Mouse (Mus musculus) ES-E14 (cell line): ENCODE data around the gene Ndufa7. TPM values are rescaled to one million over a fixed set of nuclear protein-coding genes. Genes with fewer than 3 reads are reported as not detected.
"Not testable (repeated sequence)": the region's sequence is repeated elsewhere in the genome, so short reads cannot be mapped to it uniquely, and the experiment has no call there.

ENCODE experiments used
- DNase-seq: peaks from one replicate; pipeline ENCODE4 v3.0.0-alpha.2; 2013; ENCODE audit warnings: low read depth, low spot score
- H3K27ac ChIP-seq: 2 replicates; pipeline ENCODE4 v1.5.1; 2012; ENCODE audit warnings: low read depth, mild to moderate bottlenecking, low read length, moderate library complexity, mixed read lengths; ENCODE audit not compliant: poor library complexity, insufficient read depth, severe bottlenecking
- H3K36me3 ChIP-seq: 2 replicates; pipeline ENCODE4 v1.6.1; 2012; ENCODE audit warnings: mild to moderate bottlenecking, low read length, moderate library complexity, mixed read lengths; ENCODE audit not compliant: control insufficient read depth, poor library complexity, insufficient read depth, severe bottlenecking
- H3K4me1 ChIP-seq, 2 experiments: fragments of 150-350 bp in 1 of 2; sonication (generic) in 1 of 2; 2 replicates each; pipeline ENCODE4 v1.6.1; 2012; ENCODE audit warnings: low read length in 2 of 2, mild to moderate bottlenecking in 1 of 2, mixed read lengths in 1 of 2; ENCODE audit not compliant: control insufficient read depth in 2 of 2, insufficient read depth in 2 of 2, poor library complexity in 1 of 2
- H3K4me3 ChIP-seq, 2 experiments: fragments of 150-350 bp in 1 of 2; sonication (generic) in 1 of 2; 2 replicates each; pipeline ENCODE4 v1.5.1; 2012; ENCODE audit warnings: low read length in 2 of 2, low read depth in 1 of 2, mild to moderate bottlenecking in 1 of 2, mixed read lengths in 1 of 2; ENCODE audit not compliant: insufficient read depth in 1 of 2, poor library complexity in 1 of 2, severe bottlenecking in 1 of 2
- H3K9ac ChIP-seq: 2 replicates; pipeline ENCODE4 v1.6.1; 2012; ENCODE audit warnings: low read depth, mild to moderate bottlenecking, low read length, mixed read lengths; ENCODE audit not compliant: poor library complexity, insufficient read depth, severe bottlenecking
- H3K9me3 ChIP-seq: fragments of 150-350 bp; sonication (generic); 2 replicates; pipeline ENCODE4 v1.6.1; 2012; ENCODE audit warnings: low read depth, mild to moderate bottlenecking, low read length; ENCODE audit not compliant: control insufficient read depth, insufficient read depth
- CHD2 ChIP-seq: IDR thresholded peaks from 2 replicates; pipeline ENCODE4 v1.6.1; 2014; ENCODE audit warnings: mild to moderate bottlenecking, low read depth, low read length, inconsistent platforms
- HCFC1 ChIP-seq: IDR thresholded peaks from 2 replicates; pipeline ENCODE4 v1.6.1; 2012; ENCODE audit warnings: low read length, inconsistent platforms, borderline replicate concordance; ENCODE audit not compliant: insufficient read depth
- MAFK ChIP-seq: IDR thresholded peaks from 2 replicates; pipeline ENCODE4 v1.6.1; 2014; ENCODE audit warnings: mild to moderate bottlenecking, low read depth, low read length, inconsistent platforms; ENCODE audit not compliant: insufficient read depth
- ZC3H11A ChIP-seq: IDR thresholded peaks from 2 replicates; pipeline ENCODE4 v1.6.1; 2012; ENCODE audit warnings: low read depth, mild to moderate bottlenecking, inconsistent platforms, low read length, borderline replicate concordance
- ZNF384 ChIP-seq: IDR thresholded peaks from 2 replicates; pipeline ENCODE4 v1.6.1; 2012; ENCODE audit warnings: low read depth, low read length, inconsistent platforms
- in situ Hi-C, 2 experiments: fragments of 600-800 bp; cut with MboI; formaldehyde crosslinking; loops; one replicate each; pipeline ENCODE4 v1.15.1; 2025; ENCODE audit warnings: low sequenced_read_pairs in 2 of 2, inconsistent platforms in 1 of 2; ENCODE audit not compliant: unreplicated experiment in 2 of 2
- total RNA-seq: library from RNA; depleted of rRNA; stranded (reverse); fragments of 300-350 nt; gene quantifications from 2 replicates; pipeline ENCODE4 v1.2.3, GENCODE M21; 2012

Ndufa7 gene
- total RNA-seq, 1 experiment, result 639 TPM

- Histone ChIP-seq H3K4me1 (peaks cover 0 to 8% of the 10 kb centered on the region in 2 experiments; a peak in 1 of 4 replicates), H3K9me3 (no peaks in the 10 kb centered on the region), H3K9ac (no peak overlapping the region), H3K4me3 (no peak overlapping the region), H3K36me3 (peaks cover 16% of the 10 kb centered on the region; the same call in 1 of the 2 replicates), H3K27ac (no peak overlapping the region)
- DNase-seq, result no peak
- TF ChIP-seq CHD2 (no peak), ZC3H11A (no peak), ZNF384 (no peak), HCFC1 (no peak), MAFK (no peak)
- in situ Hi-C loops, result no loop called here
Observed at GRCm38 (mm10) chr17:33848139-33848538, 23.8 kb downstream of the Ndufa7 start.

- H3K36me3 ChIP-seq, result peaks cover 16% of the 10 kb centered on the region; the same call in 1 of the 2 replicates
Observed at GRCm38 (mm10) chr17:33851331-33851730, 27.0 kb downstream of the Ndufa7 start.

DNA sequence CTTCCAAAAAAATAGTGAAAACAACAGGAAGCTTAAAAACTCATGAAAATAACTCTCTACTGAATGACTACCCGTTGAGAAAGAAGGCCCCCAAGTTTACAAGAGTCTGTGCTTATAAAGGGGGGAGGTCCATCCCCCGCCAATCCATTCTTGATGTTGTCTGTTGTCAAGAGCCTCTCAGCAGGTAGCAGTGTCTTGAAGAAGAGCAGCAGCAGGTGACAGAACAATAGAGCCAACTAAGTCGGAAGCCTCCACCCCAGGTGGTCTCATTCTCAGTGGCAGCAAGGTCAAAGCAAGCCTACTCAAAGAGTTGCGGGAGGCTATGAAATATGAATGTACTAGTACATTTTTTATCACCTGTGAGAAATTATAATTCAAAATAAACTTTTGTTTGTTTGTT is 33.4 kb downstream of the Ndufa7 start:
- in situ Hi-C loops, result no loop called here
- no peak for TF ChIP-seq ZNF384
- TF ChIP-seq ZC3H11A, result no peak
- no peak for TF ChIP-seq CHD2
- TF ChIP-seq MAFK, result no peak
- no peak for TF ChIP-seq HCFC1

More at GRCm38 (mm10) chr17:33851331-33851730, 27.0 kb downstream of the Ndufa7 start:
- DNase-seq, result no peak
- Histone ChIP-seq H3K4me1 (no peaks in the 10 kb centered on the region; a peak in 1 of 4 replicates), H3K4me3 (no peak overlapping the region), H3K9me3 (no peaks in the 10 kb centered on the region), H3K9ac (no peak overlapping the region), H3K27ac (no peak overlapping the region)
- no peak for TF ChIP-seq ZNF384
- TF ChIP-seq ZC3H11A, result no peak
- TF ChIP-seq HCFC1, result no peak
- no peak for TF ChIP-seq MAFK
- no peak for TF ChIP-seq CHD2
- in situ Hi-C loops, result no loop called here

GRCm38 (mm10) chr17:33865330-33866030 is 41.1 kb downstream of the Ndufa7 start:
- Histone ChIP-seq H3K36me3 (no peaks in the 10 kb centered on the region), H3K27ac (no peak overlapping the region; the same call in 1 of the 2 replicates), H3K4me1 (0 out of 4 replicates have a peak, but pooled peaks cover 0 to 2% of the 10 kb centered on the region in 2 experiments), H3K9ac (peak overlapping the region; percentile 73; the same call in 1 of the 2 replicates), H3K4me3 (0 out of 4 replicates have a peak overlapping the region, but pooled peaks of 1 of the 2 experiments have one; percentile 25), H3K9me3 (no peaks in the 10 kb centered on the region)
- in situ Hi-C loops, result no loop called here
- peak; percentile 77 for DNase-seq
- TF ChIP-seq MAFK (no peak), HCFC1 (peak; percentile 23; the same call in 1 of the 2 replicates), ZC3H11A (0 out of 2 replicates have a peak, but pooled peaks have one; percentile 18), CHD2 (no peak), ZNF384 (no peak)

More for the DNA sequence above, 33.4 kb downstream of the Ndufa7 start:
- no peak for DNase-seq
- Histone ChIP-seq H3K27ac (peak overlapping the region; percentile 60; the same call in 1 of the 2 replicates), H3K4me1 (no peaks in the 10 kb centered on the region), H3K4me3 (no peak overlapping the region), H3K9ac (no peak overlapping the region), H3K36me3 (no peaks in the 10 kb centered on the region), H3K9me3 (no peaks in the 10 kb centered on the region)

- in situ Hi-C loops, H3K9me3 ChIP-seq, H3K4me3 ChIP-seq, H3K9ac ChIP-seq, H3K4me1 ChIP-seq, DNase-seq, H3K27ac ChIP-seq: not testable (repeated sequence)
- peaks cover 21% of the 10 kb centered on the region for H3K36me3 ChIP-seq
Observed at GRCm38 (mm10) chr17:33873537-33873936, 49.2 kb downstream of the Ndufa7 start, which contains the start of gene Gm7029. Gene Gm7029 (plus strand): TSS chr17:33873837.
